Mouse (Mus musculus) embryonic fibroblast, embryonic 13.5 days (primary cell): ENCODE measurements around the gene Zfp105. TPM values are rescaled to one million over a fixed set of nuclear protein-coding genes. Genes with fewer than 3 reads are reported as not detected.

Source experiments
- H3K27ac ChIP-seq: 2 replicates; pipeline ENCODE4 v1.5.1; 2012; ENCODE audit warnings: low read length, control low read depth, inconsistent platforms; ENCODE audit not compliant: insufficient read depth
- H3K4me1 ChIP-seq: 2 replicates; pipeline ENCODE4 v1.6.1; 2011; ENCODE audit warnings: low read length; ENCODE audit not compliant: control insufficient read depth, insufficient read depth
- H3K4me3 ChIP-seq: 2 replicates; pipeline ENCODE4 v1.5.1; 2011; ENCODE audit warnings: mild to moderate bottlenecking, control low read depth, low read length; ENCODE audit not compliant: insufficient read depth
- CTCF ChIP-seq: IDR thresholded peaks from 2 replicates; pipeline ENCODE4 v1.5.1; 2011; ENCODE audit warnings: mild to moderate bottlenecking, control low read depth, low read length, moderate library complexity, borderline replicate concordance; ENCODE audit not compliant: insufficient read depth
- POLR2A ChIP-seq: IDR thresholded peaks from 2 replicates; pipeline ENCODE4 v1.6.1; 2011; ENCODE audit warnings: low read depth, mild to moderate bottlenecking, control low read depth, low read length, moderate library complexity
- polyA plus RNA-seq: library from polyadenylated mRNA; stranded (reverse); fragments of >200 nt; gene quantifications from 2 replicates; pipeline ENCODE4 v1.2.4, GENCODE M21; 2011; ENCODE audit warnings: low read depth; ENCODE audit not compliant: missing spikeins, insufficient read length

Gene Zfp105
- polyA plus RNA-seq, 1 experiment, result 10.5 TPM

DNA sequence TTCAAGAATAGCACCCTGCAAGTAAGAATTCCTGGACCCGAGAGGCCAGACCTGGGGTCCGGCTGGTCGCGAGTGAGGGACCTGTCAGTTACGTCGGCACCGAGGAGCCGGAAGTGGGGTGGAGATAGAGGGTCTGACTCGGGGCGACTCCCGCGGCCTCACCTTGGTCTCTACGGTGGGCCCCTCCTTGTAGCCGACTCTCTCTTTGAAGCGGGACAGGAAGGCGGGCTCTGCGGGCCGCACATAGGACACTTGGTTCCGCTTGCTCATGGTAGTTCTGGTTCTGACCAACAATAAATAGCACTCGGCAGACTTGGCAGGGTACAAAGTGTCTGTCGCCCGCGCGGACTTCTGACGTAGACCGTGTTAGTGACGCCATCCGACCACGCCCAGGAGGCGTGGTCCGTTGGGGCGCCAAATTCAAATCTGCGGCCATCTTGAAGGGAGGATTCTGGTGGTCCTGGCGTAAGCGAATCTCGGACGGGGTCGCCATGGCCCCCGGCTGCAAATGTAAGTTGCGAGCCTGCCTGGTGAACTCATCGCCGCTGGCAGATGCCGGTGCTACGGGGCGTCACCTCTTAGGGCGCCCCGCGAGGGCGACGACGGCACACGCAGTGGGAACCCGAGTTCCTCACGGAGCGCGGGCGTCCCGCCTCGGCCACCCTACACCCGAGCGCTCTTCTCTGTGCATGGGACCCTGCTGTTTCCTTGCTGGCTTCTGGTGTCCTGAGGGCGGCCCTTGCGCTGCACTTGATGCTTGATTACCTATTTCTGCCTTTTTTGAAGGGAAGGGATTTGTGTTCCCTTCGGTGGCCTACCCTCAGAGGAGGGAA lies 28.0 kb downstream of the Zfp105 start, which contains the start of the genes 1110059G10Rik and Kif15:
TSS of gene 1110059G10Rik (minus strand) at position 358 of the 833 bp plus-strand sequence.
TSS of gene Kif15 (plus strand) at position 404 of the 833 bp plus-strand sequence.
- no peak for TF ChIP-seq CTCF
- TF ChIP-seq POLR2A, result peak; percentile 72
- peaks cover 6% of the 10 kb centered on the region for H3K4me1 ChIP-seq
- H3K27ac ChIP-seq, result 0 out of 2 replicates have a peak within 1 kb of the TSS, but pooled peaks have one; percentile 48
- peak within 1 kb of the TSS; percentile 86 for H3K4me3 ChIP-seq

Other genes with a start within 250 kb of the Zfp105 start
- not detected in 2 replicates for gene Topaz1, start 175.7 kb upstream of the Zfp105 start, polyA plus RNA-seq
- gene Tcaim, start 117.5 kb upstream of the Zfp105 start, polyA plus RNA-seq, result 8.0 and 9.9 TPM in 2 replicates
- not detected in 2 replicates for gene Gm35549, start 79.0 kb upstream of the Zfp105 start, polyA plus RNA-seq
- 74.3 and 83.7 TPM in 2 replicates for gene Zfp445, start 57.1 kb upstream of the Zfp105 start, polyA plus RNA-seq
- gene Zkscan7, start 37.4 kb upstream of the Zfp105 start, polyA plus RNA-seq, result 4.8 and 4.9 TPM in 2 replicates
- 25.7 and 34.2 TPM in 2 replicates for gene 1110059G10Rik, start 27.9 kb downstream of the Zfp105 start, polyA plus RNA-seq
- gene Kif15, start 28.0 kb downstream of the Zfp105 start, polyA plus RNA-seq, result 32.2 and 59.5 TPM in 2 replicates
- 4.1 and 4.4 TPM in 2 replicates for gene Tmem42, start 98.3 kb downstream of the Zfp105 start, polyA plus RNA-seq
- not detected in 2 replicates for gene Tgm4, start 111.7 kb downstream of the Zfp105 start, polyA plus RNA-seq
- gene Zdhhc3, start 190.1 kb downstream of the Zfp105 start, polyA plus RNA-seq, result 88.0 and 92.1 TPM in 2 replicates
- gene Exosc7, start 190.1 kb downstream of the Zfp105 start, polyA plus RNA-seq, result 28.9 and 38.1 TPM in 2 replicates
- gene Clec3b, start 227.9 kb downstream of the Zfp105 start, polyA plus RNA-seq, result not detected in 2 replicates